Mouse (Mus musculus) heart, postnatal 0 days (tissue): ENCODE measurements at regions not wholly inside any gene's neighbourhood (a gene's known extent, or its start where the extent isn't known, plus 50 kb on each side); places are given as distances from the start of the nearest gene placed in this dataset.

ENCODE experiments used
- ATAC-seq: fragments of 200-750 bp; cut with Nextera tagmentation; 2 replicates; pipeline ENCODE4 v1.8.0; 2017; ENCODE audit warnings: low read depth, moderate number of reproducible peaks, moderate library complexity; ENCODE audit not compliant: insufficient read depth
- DNase-seq: peaks from one replicate; pipeline ENCODE4 v3.0.0-alpha.2; 2016; ENCODE audit warnings: low spot score
- H3K27ac ChIP-seq: fragments of 300-500 bp; sonication (generic); 2 replicates; pipeline ENCODE4 v1.5.1; 2014; ENCODE audit warnings: low read depth, mild to moderate bottlenecking
- H3K27me3 ChIP-seq: fragments of 300-500 bp; sonication (generic); 2 replicates; pipeline ENCODE4 v1.6.1; 2014; ENCODE audit warnings: low read length, mixed read lengths; ENCODE audit not compliant: control insufficient read depth, insufficient read depth
- H3K36me3 ChIP-seq: fragments of 300-500 bp; sonication (generic); replicated peaks from 2 replicates; pipeline ENCODE4 v1.6.1; 2014; ENCODE audit warnings: low read length, mixed read lengths; ENCODE audit not compliant: control insufficient read depth, insufficient read depth
- H3K4me1 ChIP-seq: fragments of 300-500 bp; sonication (generic); 2 replicates; pipeline ENCODE4 v1.6.1; 2014; ENCODE audit warnings: antibody characterized with exemption; ENCODE audit not compliant: control insufficient read depth, insufficient read depth
- H3K4me2 ChIP-seq: fragments of 300-500 bp; sonication (generic); 2 replicates; pipeline ENCODE4 v1.6.1; 2014; ENCODE audit warnings: low read depth, mild to moderate bottlenecking, low read length, moderate library complexity
- H3K4me3 ChIP-seq: fragments of 300-500 bp; sonication (generic); 2 replicates; pipeline ENCODE4 v1.5.1; 2014; ENCODE audit warnings: low read depth, low read length
- H3K9ac ChIP-seq: fragments of 300-500 bp; sonication (generic); replicated peaks from 2 replicates; pipeline ENCODE4 v1.6.1; 2014; ENCODE audit warnings: low read depth, low read length, mixed read lengths
- H3K9me3 ChIP-seq: fragments of 300-500 bp; sonication (generic); replicated peaks from 2 replicates; pipeline ENCODE4 v1.6.1; 2016; ENCODE audit warnings: low read length; ENCODE audit not compliant: control insufficient read depth
- CTCF ChIP-seq: IDR thresholded peaks from 2 replicates; pipeline ENCODE4 v1.5.1; 2016; ENCODE audit warnings: antibody characterized with exemption, control low read depth, low read depth
- EP300 ChIP-seq: IDR thresholded peaks from 2 replicates; pipeline ENCODE4 v1.6.1; 2016; ENCODE audit warnings: antibody characterized with exemption, low read depth
- WGBS: fragments of 180-500 bp; shearing (Covaris S2); extraction: QIAGEN DNeasy Blood & Tissue Kit; methylation state at CpG from one replicate; pipeline ENCODE4 v1.1.7; 2014; 5-methylcytosine and 5-hydroxymethylcytosine counted together

DNA sequence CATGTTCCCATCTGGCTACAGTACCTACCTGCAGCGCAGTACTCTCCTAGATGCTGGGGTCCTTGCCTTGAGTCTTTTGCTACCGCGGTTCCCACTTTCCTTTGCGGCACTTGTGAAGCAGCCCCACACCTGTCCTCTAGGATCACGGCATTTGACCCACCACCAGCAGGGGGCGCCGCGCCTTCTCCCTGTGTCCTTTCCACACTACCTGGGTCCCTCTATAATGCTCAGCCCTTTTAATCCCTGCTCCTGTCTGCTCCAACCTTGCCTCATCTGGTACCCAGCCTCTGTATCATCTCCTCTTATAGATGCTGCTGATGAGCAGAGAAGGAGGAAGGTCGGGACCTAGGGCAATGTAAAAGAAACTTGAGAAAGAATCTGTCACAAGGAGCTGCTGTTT lies 53.9 kb upstream of the Cachd1 start:
- no peak for TF ChIP-seq EP300
- peak; percentile 46 for TF ChIP-seq CTCF
- H3K27me3 ChIP-seq = no peaks in the 10 kb centered on the region
- no peak overlapping the region for H3K9ac ChIP-seq
- DNase-seq (no peak), ATAC-seq (no peak)
- H3K4me2 ChIP-seq = no peak overlapping the region
- WGBS = 21% methylated on average over 9 of the region's 9 CpGs
- no peak overlapping the region for H3K4me3 ChIP-seq
- no peaks in the 10 kb centered on the region for H3K4me1 ChIP-seq
- H3K27ac ChIP-seq = no peak overlapping the region
- H3K9me3 ChIP-seq = no peaks in the 10 kb centered on the region
- no peaks in the 10 kb centered on the region for H3K36me3 ChIP-seq

- Histone ChIP-seq H3K36me3 (no peaks in the 10 kb centered on the region), H3K4me3 (no peak overlapping the region), H3K9ac (no peak overlapping the region), H3K4me1 (no peaks in the 10 kb centered on the region), H3K27me3 (no peaks in the 10 kb centered on the region), H3K9me3 (no peaks in the 10 kb centered on the region), H3K4me2 (no peak overlapping the region), H3K27ac (no peak overlapping the region)
- ATAC-seq (no peak), DNase-seq (no peak)
- no peak for TF ChIP-seq EP300
- TF ChIP-seq CTCF = no peak
- WGBS = 65% methylated on average over 5 of the region's 5 CpGs
Observed at GRCm38 (mm10) chr4:100723053-100723452, 53.4 kb upstream of the Cachd1 start.

- no peak overlapping the region for H3K27ac ChIP-seq
- no peaks in the 10 kb centered on the region for H3K27me3 ChIP-seq
- H3K9me3 ChIP-seq = no peaks in the 10 kb centered on the region
- no peak for DNase-seq
- H3K4me3 ChIP-seq = no peak overlapping the region
- ATAC-seq = no peak
- no peaks in the 10 kb centered on the region for H3K36me3 ChIP-seq
- no peak overlapping the region for H3K4me2 ChIP-seq
- H3K4me1 ChIP-seq = no peaks in the 10 kb centered on the region
- H3K9ac ChIP-seq = no peak overlapping the region
- TF ChIP-seq CTCF (no peak), EP300 (no peak)
- 91% methylated on average over 7 of the region's 7 CpGs for WGBS
Observed at GRCm38 (mm10) chr4:100725811-100726210, 50.7 kb upstream of the Cachd1 start.

- H3K27me3 ChIP-seq = no peaks in the 10 kb centered on the region
- H3K9me3 ChIP-seq = no peaks in the 10 kb centered on the region
- no peak for ATAC-seq
- no peak overlapping the region for H3K9ac ChIP-seq
- no peak overlapping the region for H3K27ac ChIP-seq
- TF ChIP-seq EP300 (no peak), CTCF (no peak)
- no peak overlapping the region for H3K4me3 ChIP-seq
- WGBS = 73% methylated on average over 6 of the region's 6 CpGs
- no peaks in the 10 kb centered on the region for H3K4me1 ChIP-seq
- H3K4me2 ChIP-seq = no peak overlapping the region
- H3K36me3 ChIP-seq = no peaks in the 10 kb centered on the region
- DNase-seq = no peak
Observed at GRCm38 (mm10) chr4:100726496-100726895, 50.0 kb upstream of the Cachd1 start.
